Mouse (Mus musculus): Measurements from ENCODE around the gene Gpx2. TPM values are rescaled to one million over a fixed set of nuclear protein-coding genes. Genes with fewer than 3 reads are reported as not detected.

The Gpx2 gene
- polyA plus RNA-seq, 2 experiments = 0.06 TPM; not detected in 1

DNA sequence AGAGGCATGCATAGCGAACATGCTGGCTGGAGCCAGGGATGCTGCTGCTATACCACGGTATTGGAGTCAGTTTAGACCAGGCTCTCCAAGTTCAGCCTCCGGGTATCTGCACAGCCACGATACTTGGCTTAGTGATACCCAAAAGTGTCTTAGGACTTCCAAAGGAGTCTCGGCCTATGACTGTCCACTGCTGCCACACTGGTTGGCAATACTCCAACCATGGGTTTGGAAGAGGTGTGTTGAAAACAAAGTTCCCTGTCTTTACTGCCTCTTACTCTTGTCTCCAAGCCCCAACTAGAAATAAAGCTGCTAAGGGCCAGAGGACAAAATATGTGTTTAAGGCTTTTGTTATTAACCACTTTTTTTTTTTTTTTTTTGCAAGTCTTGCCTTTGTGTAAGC, 15.1 kb upstream of the Gpx2 start:
- Histone ChIP-seq H3K27ac (no peak overlapping the region), H3K9ac (replicated peaks) (no peak overlapping the region), H3K27me3 (ENCODE audit: control insufficient read depth, insufficient read depth, low read length) (no peaks in the 10 kb centered on the region), H3K4me1 (replicated peaks; ENCODE audit: control insufficient read depth in 2 of 2, insufficient read depth in 2 of 2, low read length in 1 of 2) (no peaks in the 10 kb centered on the region), H3K36me3 (replicated peaks; ENCODE audit: control insufficient read depth, insufficient read depth, low read depth) (no peaks in the 10 kb centered on the region), H3K4me2 (ENCODE audit: low read depth) (no peak overlapping the region), H3K9me3 (ENCODE audit: control insufficient read depth, low read length) (no peaks in the 10 kb centered on the region), H3K4me3 (ENCODE audit: insufficient read depth in 1 of 2, low read depth in 2 of 2, low read length in 2 of 2) (no peak overlapping the region)
- TF ChIP-seq EP300 (IDR thresholded peaks at IDR 0.05; ENCODE audit: low read depth) = no peak
- no peak for TF ChIP-seq CTCF (IDR thresholded peaks at IDR 0.05; ENCODE audit: low read depth)
- 74% methylated on average over 5 of the region's 5 CpGs for WGBS (ENCODE audit: insufficient replicate concordance)
- no peak for DNase-seq (ENCODE audit: low read depth in 3 of 3, low spot score in 3 of 3)
- ATAC-seq (ENCODE audit: insufficient read depth) = no peak

DNA sequence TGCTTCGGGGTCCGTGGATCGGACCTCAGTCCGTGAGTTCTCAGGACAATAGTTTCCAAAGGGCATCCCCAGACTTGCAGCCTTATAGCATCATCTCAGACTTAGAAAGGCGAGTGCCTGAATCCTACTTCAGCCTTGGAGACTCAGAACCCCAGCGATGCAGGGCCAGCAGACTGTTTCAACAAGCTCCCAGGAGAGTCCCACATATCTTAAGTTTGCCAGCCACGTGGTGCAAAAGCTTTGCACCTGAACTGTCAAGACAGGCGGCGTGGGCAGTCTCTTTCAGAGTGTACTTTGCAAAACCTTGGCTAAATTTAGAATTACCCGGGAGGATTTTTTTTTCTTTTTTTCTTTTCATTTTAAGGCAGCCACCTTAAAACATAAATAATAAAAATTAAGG, 12.4 kb upstream of the Gpx2 start:
- no peak for TF ChIP-seq CTCF (IDR thresholded peaks at IDR 0.05; ENCODE audit: low read depth)
- Histone ChIP-seq H3K4me1 (replicated peaks; ENCODE audit: control insufficient read depth in 2 of 2, insufficient read depth in 2 of 2, low read length in 1 of 2) (no peaks in the 10 kb centered on the region), H3K4me3 (ENCODE audit: insufficient read depth in 1 of 2, low read depth in 2 of 2, low read length in 2 of 2) (no peak overlapping the region), H3K9me3 (ENCODE audit: control insufficient read depth, low read length) (no peaks in the 10 kb centered on the region), H3K27ac (no peak overlapping the region), H3K4me2 (ENCODE audit: low read depth) (no peak overlapping the region), H3K9ac (replicated peaks) (no peak overlapping the region), H3K36me3 (replicated peaks; ENCODE audit: control insufficient read depth, insufficient read depth, low read depth) (no peaks in the 10 kb centered on the region), H3K27me3 (ENCODE audit: control insufficient read depth, insufficient read depth, low read length) (no peaks in the 10 kb centered on the region)
- no peak for ATAC-seq (ENCODE audit: insufficient read depth)
- 71% methylated on average over 10 of the region's 10 CpGs for WGBS (ENCODE audit: insufficient replicate concordance)
- DNase-seq (ENCODE audit: low read depth in 3 of 3, low spot score in 3 of 3) = no peak

DNA sequence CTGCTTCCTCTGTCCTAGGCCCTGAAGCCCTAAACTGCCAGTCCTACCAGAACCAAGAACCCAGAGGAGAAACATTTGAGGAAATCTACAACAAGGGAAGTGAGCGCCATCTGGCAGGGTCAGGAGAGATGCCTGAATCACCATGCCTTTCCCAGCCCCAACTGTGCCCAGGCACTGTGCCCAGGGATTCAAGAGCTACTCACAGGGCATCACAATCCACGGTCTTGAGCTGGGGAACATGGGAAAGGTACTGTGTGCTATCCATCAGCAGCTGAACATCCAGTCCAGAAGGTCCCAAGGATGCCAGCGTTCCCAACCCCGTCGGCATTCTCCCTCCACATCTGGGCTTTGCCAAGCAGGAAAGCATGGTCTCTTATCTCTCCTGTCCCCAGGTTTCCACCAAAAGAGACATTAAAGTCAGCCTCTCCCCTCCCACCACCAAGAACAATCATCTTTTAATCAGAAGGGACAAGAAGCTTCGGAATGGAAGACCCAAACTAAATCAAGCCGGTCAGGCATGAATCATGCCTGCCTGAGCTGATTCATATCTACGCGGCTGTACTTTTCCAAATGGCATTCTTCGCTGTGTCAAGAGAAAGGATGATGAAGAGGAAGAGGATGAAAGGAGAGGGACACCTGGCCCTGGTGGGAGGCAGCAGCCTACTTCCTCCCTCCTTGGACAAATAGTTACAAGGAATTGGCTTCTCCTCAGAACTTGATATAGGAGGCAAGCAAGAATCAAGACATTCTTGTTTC, 9.9 kb upstream of the Gpx2 start:
- 79% methylated on average over 10 of the region's 10 CpGs for WGBS (ENCODE audit: insufficient replicate concordance)
- no peak for ATAC-seq (ENCODE audit: insufficient read depth)
- no peak for DNase-seq (ENCODE audit: low read depth in 3 of 3, low spot score in 3 of 3)
- Histone ChIP-seq H3K4me2 (ENCODE audit: low read depth) (no peak overlapping the region), H3K9me3 (ENCODE audit: control insufficient read depth, low read length) (no peaks in the 10 kb centered on the region), H3K4me1 (replicated peaks; ENCODE audit: control insufficient read depth in 2 of 2, insufficient read depth in 2 of 2, low read length in 1 of 2) (no peaks in the 10 kb centered on the region), H3K9ac (replicated peaks) (no peak overlapping the region), H3K36me3 (replicated peaks; ENCODE audit: control insufficient read depth, insufficient read depth, low read depth) (no peaks in the 10 kb centered on the region), H3K27ac (no peak overlapping the region), H3K27me3 (ENCODE audit: control insufficient read depth, insufficient read depth, low read length) (no peaks in the 10 kb centered on the region), H3K4me3 (ENCODE audit: insufficient read depth in 1 of 2, low read depth in 2 of 2, low read length in 2 of 2) (no peak overlapping the region)
- TF ChIP-seq EP300 (IDR thresholded peaks at IDR 0.05; ENCODE audit: low read depth) (no peak), CTCF (IDR thresholded peaks at IDR 0.05; ENCODE audit: low read depth) (no peak)

DNA sequence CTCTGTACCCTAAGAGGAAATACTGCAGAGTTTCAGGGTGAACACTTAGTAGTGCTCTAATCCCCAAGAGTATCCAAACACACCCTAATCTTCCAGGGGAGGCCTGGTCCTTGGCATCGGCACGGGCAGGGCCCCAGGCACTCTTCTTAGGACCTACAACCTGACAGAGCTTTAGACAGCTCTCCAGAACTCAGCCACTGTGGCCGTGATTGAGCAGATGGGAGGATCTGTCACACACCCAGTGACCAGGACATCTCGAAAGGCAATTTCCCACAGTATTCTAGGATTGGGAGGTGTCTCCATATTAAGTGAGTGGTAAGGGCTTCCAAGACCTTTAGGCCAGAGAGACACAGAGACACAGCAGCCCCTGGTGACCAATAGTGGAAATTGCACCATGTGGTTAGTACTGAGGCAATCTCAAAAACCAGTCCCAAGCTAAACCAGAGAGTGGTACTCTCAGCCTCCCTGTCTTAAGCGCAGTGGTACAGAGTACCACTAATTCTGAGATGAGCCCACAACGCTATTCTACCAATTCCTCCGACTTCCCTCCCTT, 8.4 kb upstream of the Gpx2 start:
- no peak overlapping the region for H3K4me2 ChIP-seq (ENCODE audit: low read depth)
- H3K27ac ChIP-seq = no peak overlapping the region
- no peaks in the 10 kb centered on the region for H3K4me1 ChIP-seq (replicated peaks; ENCODE audit: control insufficient read depth in 2 of 2, insufficient read depth in 2 of 2, low read length in 1 of 2)
- no peak overlapping the region for H3K4me3 ChIP-seq (ENCODE audit: insufficient read depth in 1 of 2, low read depth in 2 of 2, low read length in 2 of 2)
- DNase-seq (ENCODE audit: low read depth in 3 of 3, low spot score in 3 of 3) = peak; percentile 11 to 20 (median 17)
- no peaks in the 10 kb centered on the region for H3K27me3 ChIP-seq (ENCODE audit: control insufficient read depth, insufficient read depth, low read length)
- H3K9ac ChIP-seq (replicated peaks) = no peak overlapping the region
- H3K36me3 ChIP-seq (replicated peaks; ENCODE audit: control insufficient read depth, insufficient read depth, low read depth) = no peaks in the 10 kb centered on the region
- no peaks in the 10 kb centered on the region for H3K9me3 ChIP-seq (ENCODE audit: control insufficient read depth, low read length)
- TF ChIP-seq CTCF (IDR thresholded peaks at IDR 0.05; ENCODE audit: low read depth) = peak; percentile 80
- no peak for TF ChIP-seq EP300 (IDR thresholded peaks at IDR 0.05; ENCODE audit: low read depth)
- WGBS (ENCODE audit: insufficient replicate concordance) = 39% methylated on average over 7 of the region's 7 CpGs
- no peak for ATAC-seq (ENCODE audit: insufficient read depth)

DNA sequence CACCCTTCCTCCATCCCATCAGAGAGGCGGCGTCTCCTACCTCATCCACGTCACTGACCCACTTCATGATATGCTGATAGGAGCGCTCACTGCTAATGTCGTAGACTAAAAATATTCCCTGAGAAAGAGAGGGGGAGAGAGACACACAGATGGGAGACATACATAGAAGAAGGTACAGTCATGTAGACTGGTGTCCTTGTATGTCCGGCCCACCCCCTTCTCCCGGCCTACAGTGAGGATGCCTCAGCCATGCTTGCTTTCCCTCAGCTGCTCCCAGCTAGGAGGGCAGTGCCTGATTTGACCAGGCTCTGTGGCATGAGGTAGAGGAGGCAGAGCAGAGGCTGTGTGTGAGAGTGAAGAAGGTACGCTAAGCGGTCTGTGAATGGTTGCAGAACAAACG, 7.7 kb upstream of the Gpx2 start:
- WGBS (ENCODE audit: insufficient replicate concordance) = 79% methylated on average over 10 of the region's 10 CpGs
- Histone ChIP-seq H3K27me3 (ENCODE audit: control insufficient read depth, insufficient read depth, low read length) (no peaks in the 10 kb centered on the region), H3K4me1 (replicated peaks; ENCODE audit: control insufficient read depth in 2 of 2, insufficient read depth in 2 of 2, low read length in 1 of 2) (no peaks in the 10 kb centered on the region), H3K36me3 (replicated peaks; ENCODE audit: control insufficient read depth, insufficient read depth, low read depth) (no peaks in the 10 kb centered on the region), H3K4me2 (ENCODE audit: low read depth) (no peak overlapping the region), H3K9ac (replicated peaks) (no peak overlapping the region), H3K4me3 (ENCODE audit: insufficient read depth in 1 of 2, low read depth in 2 of 2, low read length in 2 of 2) (no peak overlapping the region), H3K27ac (no peak overlapping the region), H3K9me3 (ENCODE audit: control insufficient read depth, low read length) (no peaks in the 10 kb centered on the region)
- no peak for DNase-seq (ENCODE audit: low read depth in 3 of 3, low spot score in 3 of 3)
- no peak for ATAC-seq (ENCODE audit: insufficient read depth)
- TF ChIP-seq CTCF (IDR thresholded peaks at IDR 0.05; ENCODE audit: low read depth) (no peak), EP300 (IDR thresholded peaks at IDR 0.05; ENCODE audit: low read depth) (no peak)

Measured in liver, embryonic 14.5 days (tissue).